Mouse (Mus musculus): ENCODE measurements at regions not wholly inside any gene's neighbourhood (a gene's known extent, or its start where the extent isn't known, plus 50 kb on each side); places are given as distances from the start of the nearest gene placed in this dataset.

DNA sequence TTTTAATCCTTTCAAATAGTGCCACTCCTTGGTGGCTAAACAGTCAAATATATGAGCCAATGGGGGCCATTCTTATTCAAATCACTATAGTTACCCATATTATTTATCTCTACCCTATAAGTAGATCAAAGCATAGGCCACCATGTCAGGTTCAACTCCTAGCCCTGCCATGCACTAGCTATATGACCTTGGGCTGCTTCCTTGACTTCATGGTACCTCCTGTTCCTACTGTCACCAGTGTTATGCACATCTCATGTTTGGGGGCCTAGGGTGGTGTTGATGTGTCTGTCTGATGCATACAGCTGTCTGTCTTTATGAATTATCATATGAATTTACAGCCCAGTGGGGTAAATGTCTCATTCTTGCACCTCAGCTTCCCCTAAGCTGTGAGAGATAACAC is 310.6 kb downstream of the Rps24 start:
- H3K27me3 ChIP-seq (ENCODE audit: control insufficient read depth, insufficient read depth, low read length): no peaks in the 10 kb centered on the region
- H3K4me2 ChIP-seq (replicated peaks; ENCODE audit: low read depth, low read length): no peak overlapping the region
- no peaks in the 10 kb centered on the region for H3K4me1 ChIP-seq (ENCODE audit: control insufficient read depth, insufficient read depth, low read length)
- ATAC-seq (ENCODE audit: insufficient number of reproducible peaks, insufficient read depth, low FRiP score, low read depth): no peak
- no peak overlapping the region for H3K27ac ChIP-seq (ENCODE audit: low read length)
- H3K36me3 ChIP-seq (ENCODE audit: control insufficient read depth, insufficient read depth, low read length): no peaks in the 10 kb centered on the region
- H3K9ac ChIP-seq (replicated peaks; ENCODE audit: low read depth, low read length): no peak overlapping the region
- no peaks in the 10 kb centered on the region for H3K9me3 ChIP-seq (ENCODE audit: control insufficient read depth, low read depth, low read length)
- H3K4me3 ChIP-seq (ENCODE audit: low read depth, low read length): no peak overlapping the region

DNA sequence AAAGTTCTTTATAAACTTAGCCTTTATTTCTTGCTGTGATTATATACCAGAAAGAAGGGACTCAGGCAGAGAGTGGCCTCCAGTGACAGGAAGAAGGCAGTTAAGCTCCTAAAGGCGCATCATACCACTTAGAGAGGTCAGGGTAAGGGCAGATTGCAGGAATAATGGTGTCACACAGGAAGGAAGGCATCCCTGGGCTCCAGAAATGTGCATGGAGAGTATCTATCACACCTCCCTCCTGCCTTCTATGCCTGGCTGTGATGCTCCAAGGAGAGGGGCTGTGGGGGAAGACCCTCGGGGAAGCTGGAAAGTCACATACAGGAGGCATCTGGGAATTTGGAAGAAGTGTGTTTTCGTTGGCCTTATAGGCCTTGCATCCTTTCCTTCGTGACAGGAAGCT is 311.1 kb downstream of the Rps24 start:
- no peak for ATAC-seq (ENCODE audit: insufficient number of reproducible peaks, insufficient read depth, low FRiP score, low read depth)
- H3K27me3 ChIP-seq (ENCODE audit: control insufficient read depth, insufficient read depth, low read length): no peaks in the 10 kb centered on the region
- WGBS: 49% methylated on average over 4 of the region's 4 CpGs

DNA sequence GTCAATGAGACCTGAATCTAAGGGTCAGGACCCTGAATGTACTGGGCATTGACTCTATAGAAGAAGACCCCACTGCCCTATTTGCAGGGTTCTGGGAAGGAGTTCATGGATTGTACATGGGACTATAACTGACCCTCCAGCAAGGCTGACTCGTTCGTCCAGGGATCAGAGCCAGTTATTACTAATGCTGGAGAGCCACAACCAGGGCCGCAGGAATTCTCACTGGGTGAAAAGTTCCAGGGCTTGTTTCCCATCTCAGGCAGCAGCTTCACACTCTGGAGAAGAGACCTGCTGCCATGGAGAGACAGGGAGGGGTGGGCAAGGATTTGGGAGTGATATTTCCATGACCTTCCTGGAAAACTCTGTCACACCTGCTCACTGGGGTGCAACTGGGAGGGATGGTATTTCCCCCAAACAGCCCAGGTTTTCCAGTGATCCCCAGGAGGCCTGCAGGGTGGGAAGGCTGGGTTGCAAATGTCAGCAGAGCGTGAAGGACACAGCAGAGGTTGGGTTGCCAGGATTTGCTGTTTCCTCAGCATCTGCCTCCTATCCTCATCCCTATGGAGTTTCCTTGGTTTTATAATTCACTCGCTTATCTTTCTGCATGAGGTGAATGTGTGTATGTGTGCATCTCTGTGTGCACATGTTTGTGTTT is 316.2 kb downstream of the Rps24 start:
- Histone ChIP-seq H3K36me3 (ENCODE audit: control insufficient read depth, insufficient read depth, low read length) (no peaks in the 10 kb centered on the region), H3K4me3 (ENCODE audit: low read depth, low read length) (no peak overlapping the region), H3K9ac (replicated peaks; ENCODE audit: low read depth, low read length) (no peak overlapping the region), H3K27me3 (ENCODE audit: control insufficient read depth, insufficient read depth, low read length) (no peaks in the 10 kb centered on the region), H3K9me3 (ENCODE audit: control insufficient read depth, low read depth, low read length) (no peaks in the 10 kb centered on the region), H3K4me2 (replicated peaks; ENCODE audit: low read depth, low read length) (no peak overlapping the region), H3K4me1 (ENCODE audit: control insufficient read depth, insufficient read depth, low read length) (0 out of 2 replicates have a peak, but pooled peaks cover 3% of the 10 kb centered on the region), H3K27ac (ENCODE audit: low read length) (no peak overlapping the region)
- ATAC-seq (ENCODE audit: insufficient number of reproducible peaks, insufficient read depth, low FRiP score, low read depth): no peak
- 77% methylated on average over 5 of the region's 5 CpGs for WGBS

More for the DNA sequence above, 311.1 kb downstream of the Rps24 start:
- H3K9me3 ChIP-seq (ENCODE audit: control insufficient read depth, low read depth, low read length): no peaks in the 10 kb centered on the region
- no peak overlapping the region for H3K9ac ChIP-seq (replicated peaks; ENCODE audit: low read depth, low read length)
- no peak overlapping the region for H3K4me3 ChIP-seq (ENCODE audit: low read depth, low read length)
- no peaks in the 10 kb centered on the region for H3K36me3 ChIP-seq (ENCODE audit: control insufficient read depth, insufficient read depth, low read length)
- H3K27ac ChIP-seq (ENCODE audit: low read length): no peak overlapping the region
- no peak overlapping the region for H3K4me2 ChIP-seq (replicated peaks; ENCODE audit: low read depth, low read length)
- no peaks in the 10 kb centered on the region for H3K4me1 ChIP-seq (ENCODE audit: control insufficient read depth, insufficient read depth, low read length)

DNA sequence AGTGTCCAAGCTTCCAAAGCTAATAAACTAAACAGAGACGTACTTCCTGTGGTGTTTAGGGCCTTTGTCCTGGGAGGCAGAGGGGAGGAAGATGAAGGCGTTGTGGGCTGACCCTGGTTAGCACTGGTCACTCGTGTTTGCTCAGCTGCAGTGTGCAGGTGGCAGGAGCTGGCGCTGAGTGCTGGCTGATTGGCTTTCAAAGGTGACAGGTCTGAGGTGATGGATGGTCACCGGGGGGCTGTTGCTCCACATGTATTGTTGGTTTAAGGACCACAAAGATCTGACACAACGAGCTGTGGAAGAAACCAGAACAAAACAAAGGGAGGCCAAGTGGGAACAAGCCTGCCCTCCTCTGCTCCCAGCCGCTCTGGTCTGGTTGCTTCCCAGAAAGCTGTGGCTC is 320.1 kb downstream of the Rps24 start:
- Histone ChIP-seq H3K27ac (ENCODE audit: low read length) (no peak overlapping the region), H3K9ac (replicated peaks; ENCODE audit: low read depth, low read length) (no peak overlapping the region), H3K27me3 (ENCODE audit: control insufficient read depth, insufficient read depth, low read length) (no peaks in the 10 kb centered on the region), H3K36me3 (ENCODE audit: control insufficient read depth, insufficient read depth, low read length) (no peaks in the 10 kb centered on the region), H3K9me3 (ENCODE audit: control insufficient read depth, low read depth, low read length) (no peaks in the 10 kb centered on the region), H3K4me3 (ENCODE audit: low read depth, low read length) (no peak overlapping the region), H3K4me1 (ENCODE audit: control insufficient read depth, insufficient read depth, low read length) (0 out of 2 replicates have a peak, but pooled peaks cover 3% of the 10 kb centered on the region), H3K4me2 (replicated peaks; ENCODE audit: low read depth, low read length) (no peak overlapping the region)
- WGBS: 19% methylated on average over 7 of the region's 7 CpGs
- ATAC-seq (ENCODE audit: insufficient number of reproducible peaks, insufficient read depth, low FRiP score, low read depth): no peak

DNA sequence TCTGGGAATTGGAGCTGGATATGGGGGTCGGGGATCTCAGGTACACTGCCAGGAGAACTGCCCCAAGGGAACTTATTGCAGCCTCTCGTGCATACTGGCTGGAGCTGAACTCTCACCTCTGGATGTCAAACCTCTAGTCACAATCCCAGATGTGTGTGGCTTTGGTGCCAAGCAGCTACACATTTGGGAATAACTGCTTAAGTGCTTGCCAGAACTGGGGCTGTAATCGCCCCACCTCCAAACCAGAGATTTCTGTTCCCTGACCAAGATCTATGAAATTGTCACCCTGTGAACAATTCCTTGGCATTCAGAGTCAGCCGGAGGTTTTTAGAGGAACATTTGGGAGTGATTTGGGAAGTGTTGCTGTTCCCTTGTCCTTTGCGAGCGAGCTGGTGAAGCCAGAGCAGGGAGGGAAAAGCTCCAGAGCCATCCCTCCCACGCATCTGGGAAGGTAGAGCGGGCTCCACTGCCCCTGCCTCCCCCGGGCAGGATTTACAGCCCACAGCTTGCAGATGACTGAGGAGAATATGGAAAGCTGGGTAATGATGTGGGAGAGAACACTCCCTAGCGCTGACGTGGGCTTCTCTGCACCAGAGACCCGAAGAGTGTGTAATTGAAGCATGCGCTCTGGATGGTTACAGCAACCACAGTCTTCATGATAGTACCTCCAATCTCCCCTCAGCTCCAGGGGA is 336.1 kb downstream of the Rps24 start:
- H3K4me1 ChIP-seq (ENCODE audit: control insufficient read depth, insufficient read depth, low read length): peaks cover 17% of the 10 kb centered on the region
- WGBS: 62% methylated on average over 13 of the region's 13 CpGs
- no peak for ATAC-seq (ENCODE audit: insufficient number of reproducible peaks, insufficient read depth, low FRiP score, low read depth)

DNA sequence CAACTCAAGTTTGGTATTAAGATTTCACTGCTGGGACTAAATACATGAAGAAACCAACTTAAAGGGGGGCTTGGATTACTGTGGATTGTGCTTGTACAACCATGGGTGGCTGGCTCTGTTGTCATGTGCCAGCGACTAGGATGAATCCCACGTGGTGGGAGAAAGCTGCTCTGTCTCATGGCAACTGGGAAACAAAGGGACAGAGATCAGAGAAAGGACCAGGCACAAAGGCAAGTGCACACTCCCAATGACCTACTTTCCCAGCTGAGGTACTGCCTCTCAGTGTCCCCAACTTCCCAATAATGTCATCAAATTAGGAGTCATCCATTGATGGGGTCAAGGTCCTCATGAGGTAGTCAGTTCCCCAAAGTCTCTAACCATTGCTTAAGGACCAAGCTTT is 337.4 kb downstream of the Rps24 start:
- Histone ChIP-seq H3K27ac (ENCODE audit: low read length) (no peak overlapping the region), H3K9ac (replicated peaks; ENCODE audit: low read depth, low read length) (no peak overlapping the region), H3K4me3 (ENCODE audit: low read depth, low read length) (no peak overlapping the region), H3K9me3 (ENCODE audit: control insufficient read depth, low read depth, low read length) (no peaks in the 10 kb centered on the region), H3K4me2 (replicated peaks; ENCODE audit: low read depth, low read length) (no peak overlapping the region), H3K36me3 (ENCODE audit: control insufficient read depth, insufficient read depth, low read length) (no peaks in the 10 kb centered on the region), H3K27me3 (ENCODE audit: control insufficient read depth, insufficient read depth, low read length) (no peaks in the 10 kb centered on the region), H3K4me1 (ENCODE audit: control insufficient read depth, insufficient read depth, low read length) (peaks cover 27% of the 10 kb centered on the region)
- ATAC-seq (ENCODE audit: insufficient number of reproducible peaks, insufficient read depth, low FRiP score, low read depth): no peak
- 73% methylated on average over 2 of the region's 2 CpGs for WGBS

More for the DNA sequence above, 336.1 kb downstream of the Rps24 start:
- Histone ChIP-seq H3K9me3 (ENCODE audit: control insufficient read depth, low read depth, low read length) (no peaks in the 10 kb centered on the region), H3K4me2 (replicated peaks; ENCODE audit: low read depth, low read length) (no peak overlapping the region), H3K9ac (replicated peaks; ENCODE audit: low read depth, low read length) (no peak overlapping the region), H3K27me3 (ENCODE audit: control insufficient read depth, insufficient read depth, low read length) (no peaks in the 10 kb centered on the region), H3K27ac (ENCODE audit: low read length) (no peak overlapping the region), H3K4me3 (ENCODE audit: low read depth, low read length) (no peak overlapping the region), H3K36me3 (ENCODE audit: control insufficient read depth, insufficient read depth, low read length) (no peaks in the 10 kb centered on the region)

DNA sequence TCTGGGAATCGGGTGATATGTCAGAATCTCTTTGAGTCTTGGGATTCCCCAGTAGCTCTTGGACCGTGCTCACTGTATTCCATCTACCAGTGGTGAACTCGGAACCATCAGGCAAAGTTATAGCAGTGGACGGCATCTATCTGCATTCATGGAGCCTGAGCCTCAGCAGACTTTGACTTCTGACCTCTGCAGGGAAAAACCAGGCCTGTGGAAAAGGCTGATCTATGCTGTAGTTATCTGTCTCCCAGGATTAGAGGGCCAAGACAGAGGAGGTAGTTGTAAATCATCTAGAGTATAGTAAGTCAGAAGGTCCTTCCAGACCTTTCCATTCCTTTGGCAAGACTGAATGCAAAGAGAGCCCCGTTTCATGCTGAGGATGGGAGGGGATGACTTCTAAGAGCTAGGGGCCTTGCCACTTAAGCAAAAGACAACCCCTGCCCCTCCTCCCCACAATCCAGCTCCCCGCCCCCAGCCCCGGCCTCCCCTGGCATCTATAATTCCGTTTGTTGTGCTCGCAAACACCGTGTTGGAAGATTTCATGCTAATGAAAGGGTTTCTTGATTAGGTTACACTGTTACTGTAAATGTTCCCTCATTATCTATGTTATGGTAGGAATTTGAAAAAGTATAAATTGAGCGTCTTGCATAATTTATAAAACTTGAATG is 338.9 kb downstream of the Rps24 start:
- H3K9me3 ChIP-seq (ENCODE audit: control insufficient read depth, low read depth, low read length): no peaks in the 10 kb centered on the region
- no peaks in the 10 kb centered on the region for H3K36me3 ChIP-seq (ENCODE audit: control insufficient read depth, insufficient read depth, low read length)
- no peak for ATAC-seq (ENCODE audit: insufficient number of reproducible peaks, insufficient read depth, low FRiP score, low read depth)
- WGBS: 51% methylated on average over 11 of the region's 11 CpGs
- H3K4me2 ChIP-seq (replicated peaks; ENCODE audit: low read depth, low read length): no peak overlapping the region
- no peak overlapping the region; the same call in 1 of the 2 replicates for H3K27ac ChIP-seq (ENCODE audit: low read length)
- H3K4me1 ChIP-seq (ENCODE audit: control insufficient read depth, insufficient read depth, low read length): peaks cover 27% of the 10 kb centered on the region
- no peaks in the 10 kb centered on the region for H3K27me3 ChIP-seq (ENCODE audit: control insufficient read depth, insufficient read depth, low read length)
- H3K4me3 ChIP-seq (ENCODE audit: low read depth, low read length): no peak overlapping the region
- no peak overlapping the region for H3K9ac ChIP-seq (replicated peaks; ENCODE audit: low read depth, low read length)

DNA sequence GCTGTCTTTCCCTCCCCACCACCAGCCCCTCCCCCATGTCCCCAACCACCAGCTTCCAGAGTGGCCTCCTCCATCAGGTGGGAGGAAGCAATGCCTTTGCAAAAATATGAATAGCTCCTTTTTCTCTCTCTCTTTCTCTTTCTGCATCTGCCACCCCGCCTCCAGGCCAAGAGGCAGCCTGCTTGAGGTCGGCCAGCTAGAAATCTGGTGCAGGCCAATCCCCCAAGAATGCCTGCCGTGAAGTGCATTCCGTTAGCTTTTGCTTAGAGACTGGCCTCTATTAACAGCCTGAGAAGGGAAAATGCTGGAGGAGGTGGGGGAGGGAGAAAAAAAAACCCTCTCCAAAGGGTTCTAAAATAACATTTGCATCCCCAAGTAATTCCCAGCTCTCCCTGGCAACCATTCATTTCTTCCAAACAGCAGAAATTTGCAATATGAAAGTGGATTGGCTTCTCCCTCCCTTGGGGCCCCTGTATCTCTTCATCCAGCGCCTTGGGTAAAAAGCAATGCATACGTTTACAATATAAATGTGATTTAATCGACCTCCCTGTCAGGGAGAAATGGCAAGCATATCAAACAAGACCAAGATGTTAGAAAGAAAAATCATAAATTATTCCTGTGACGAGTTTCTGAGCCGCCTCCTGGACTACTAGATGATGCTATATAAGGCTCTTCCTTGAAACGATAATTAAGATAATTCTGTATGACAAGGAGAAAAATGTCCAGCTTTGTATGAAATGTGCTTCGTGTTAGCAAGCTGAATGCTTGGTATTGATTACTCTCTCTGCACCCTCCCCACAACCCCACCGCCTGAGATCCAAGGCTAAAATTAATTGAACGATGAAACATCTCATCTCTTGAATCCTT is 339.8 kb downstream of the Rps24 start:
- peaks cover 27% of the 10 kb centered on the region for H3K4me1 ChIP-seq (ENCODE audit: control insufficient read depth, insufficient read depth, low read length)
- 18% methylated on average over 13 of the region's 13 CpGs for WGBS
- no peaks in the 10 kb centered on the region for H3K9me3 ChIP-seq (ENCODE audit: control insufficient read depth, low read depth, low read length)
- ATAC-seq (ENCODE audit: insufficient number of reproducible peaks, insufficient read depth, low FRiP score, low read depth): no peak
- H3K27ac ChIP-seq (ENCODE audit: low read length): peak overlapping the region; percentile 80; the same call in 1 of the 2 replicates
- H3K4me2 ChIP-seq (replicated peaks; ENCODE audit: low read depth, low read length): no peak overlapping the region
- H3K9ac ChIP-seq (replicated peaks; ENCODE audit: low read depth, low read length): no peak overlapping the region
- H3K4me3 ChIP-seq (ENCODE audit: low read depth, low read length): no peak overlapping the region
- no peaks in the 10 kb centered on the region for H3K27me3 ChIP-seq (ENCODE audit: control insufficient read depth, insufficient read depth, low read length)
- H3K36me3 ChIP-seq (ENCODE audit: control insufficient read depth, insufficient read depth, low read length): no peaks in the 10 kb centered on the region
